Mouse (Mus musculus) CH12.LX (cell line): ENCODE data around the gene Pdyn. TPM values are rescaled to one million over a fixed set of nuclear protein-coding genes. Genes with fewer than 3 reads are reported as not detected.
A peak's percentile ranks its signal among the peaks of the same experiment; 100 is the strongest.

ENCODE experiments used
- DNase-seq: peaks from one replicate; pipeline ENCODE4 v3.0.0-alpha.2; 2013; ENCODE audit errors: extremely low read depth
- H3K27ac ChIP-seq: 2 replicates; pipeline ENCODE4 v1.5.1; 2012; ENCODE audit warnings: low read depth, mild to moderate bottlenecking, control low read depth, moderate library complexity; ENCODE audit not compliant: insufficient read depth
- H3K27me3 ChIP-seq: replicated peaks from 2 replicates; pipeline ENCODE3; 2012; ENCODE audit warnings: inconsistent platforms
- H3K36me3 ChIP-seq, 2 experiments: replicated peaks in 1 of 2; 2 replicates each; pipeline versions ENCODE3 to v1.6.1; 2012; ENCODE audit warnings: inconsistent platforms in 1 of 2, low read length in 1 of 2, mild to moderate bottlenecking in 1 of 2, mixed read lengths in 1 of 2, moderate library complexity in 1 of 2; ENCODE audit not compliant: control insufficient read depth in 1 of 2, insufficient read depth in 1 of 2
- H3K4me1 ChIP-seq, 2 experiments: 2 replicates each; pipeline ENCODE4 v1.6.1; 2012; ENCODE audit warnings: inconsistent platforms in 1 of 2, moderate library complexity in 1 of 2; ENCODE audit not compliant: insufficient read depth in 2 of 2, control insufficient read depth in 1 of 2
- H3K4me2 ChIP-seq: 2 replicates; pipeline ENCODE4 v1.6.1; 2012; ENCODE audit warnings: low read depth, mild to moderate bottlenecking, control low read depth; ENCODE audit not compliant: poor library complexity, insufficient read depth, severe bottlenecking
- H3K4me3 ChIP-seq, 3 experiments: fragments of 150-350 bp in 1 of 3; sonication (generic) in 1 of 3; replicated peaks in 1 of 3; 2 replicates each; pipeline versions ENCODE3 to v1.5.1; 2011 to 2012; ENCODE audit warnings: low read depth in 2 of 3, low read length in 2 of 3, mild to moderate bottlenecking in 2 of 3, moderate library complexity in 2 of 3, control low read depth in 1 of 3, improper control_type of control experiment in 1 of 3, inconsistent platforms in 1 of 3, mixed read lengths in 1 of 3; ENCODE audit not compliant: poor library complexity in 1 of 3
- H3K79me2 ChIP-seq: replicated peaks from 2 replicates; pipeline ENCODE4 v1.6.1; 2012; ENCODE audit warnings: mild to moderate bottlenecking, moderate library complexity; ENCODE audit not compliant: control insufficient read depth, poor library complexity, insufficient read depth, severe bottlenecking; ENCODE audit errors: extremely low read depth
- H3K9ac ChIP-seq: 2 replicates; pipeline ENCODE4 v1.6.1; 2012; ENCODE audit warnings: low read depth, mild to moderate bottlenecking, control low read depth, moderate library complexity; ENCODE audit not compliant: insufficient read depth
- H3K9me3 ChIP-seq: replicated peaks from 2 replicates; pipeline ENCODE3; 2012; ENCODE audit warnings: low read length, inconsistent platforms, mixed read lengths
- BHLHE40 ChIP-seq: IDR thresholded peaks from 2 replicates; pipeline ENCODE4 v1.6.1; 2011; ENCODE audit warnings: mild to moderate bottlenecking, low read depth, low read length, improper control_type of control experiment
- CTCF ChIP-seq, 2 experiments: IDR thresholded peaks in 1 of 2; conservative IDR thresholded peaks in 1 of 2; 2 replicates each; pipeline ENCODE4 v1.5.1; 2011 to 2012; ENCODE audit warnings: low read depth in 2 of 2, low read length in 2 of 2, improper control_type of control experiment in 1 of 2, inconsistent platforms in 1 of 2, mild to moderate bottlenecking in 1 of 2, moderate library complexity in 1 of 2
- E2F4 ChIP-seq: IDR thresholded peaks from 2 replicates; pipeline ENCODE4 v1.6.1; 2011; ENCODE audit warnings: low read depth, low read length, improper control_type of control experiment; ENCODE audit not compliant: insufficient replicate concordance
- ETS1 ChIP-seq: conservative IDR thresholded peaks from 2 replicates; pipeline ENCODE4 v1.6.1; 2012; ENCODE audit warnings: low read depth, mild to moderate bottlenecking, inconsistent platforms, low read length, improper control_type of control experiment, moderate library complexity
- GABPA ChIP-seq: IDR thresholded peaks from 2 replicates; pipeline ENCODE4 v1.6.1; 2012; ENCODE audit warnings: low read depth, low read length, improper control_type of control experiment, inconsistent platforms; ENCODE audit not compliant: insufficient replicate concordance
- IRF4 ChIP-seq: IDR thresholded peaks from 2 replicates; pipeline ENCODE4 v1.6.1; 2014; ENCODE audit warnings: low read depth, mild to moderate bottlenecking, inconsistent platforms, low read length, improper control_type of control experiment
- JUN ChIP-seq: IDR thresholded peaks from 2 replicates; pipeline ENCODE4 v1.6.1; 2011; ENCODE audit warnings: low read depth, mild to moderate bottlenecking, low read length, improper control_type of control experiment, moderate library complexity; ENCODE audit not compliant: insufficient read depth
- KAT2A ChIP-seq: IDR thresholded peaks from 2 replicates; pipeline ENCODE4 v1.6.1; 2012; ENCODE audit warnings: low read length, improper control_type of control experiment, inconsistent platforms; ENCODE audit not compliant: insufficient replicate concordance
- MAZ ChIP-seq: IDR thresholded peaks from 2 replicates; pipeline ENCODE4 v1.6.1; 2012; ENCODE audit warnings: low read depth, mild to moderate bottlenecking, inconsistent platforms, low read length, improper control_type of control experiment, moderate library complexity
- MYC ChIP-seq: IDR thresholded peaks from 2 replicates; pipeline ENCODE4 v1.6.1; 2011; ENCODE audit warnings: low read depth, mild to moderate bottlenecking, improper control_type of control experiment, low read length
- NELFE ChIP-seq: IDR thresholded peaks from 2 replicates; pipeline ENCODE4 v1.6.1; 2011; ENCODE audit warnings: low read depth, low read length, improper control_type of control experiment
- NRF1 ChIP-seq: IDR thresholded peaks from 2 replicates; pipeline ENCODE4 v1.6.1; 2014; ENCODE audit warnings: low read depth, mild to moderate bottlenecking, inconsistent platforms, low read length, improper control_type of control experiment, moderate library complexity
- PAX5 ChIP-seq: IDR thresholded peaks from 2 replicates; pipeline ENCODE4 v1.6.1; 2012; ENCODE audit warnings: low read length, inconsistent platforms, mixed read lengths
- POLR2A ChIP-seq: IDR thresholded peaks from 2 replicates; pipeline ENCODE4 v1.6.1; 2011; ENCODE audit warnings: low read depth, mild to moderate bottlenecking, improper control_type of control experiment, low read length
- POLR2AphosphoS2 ChIP-seq: IDR thresholded peaks from 2 replicates; pipeline ENCODE4 v1.6.1; 2011; ENCODE audit warnings: low read depth, low read length, improper control_type of control experiment
- RCOR1 ChIP-seq: conservative IDR thresholded peaks from 2 replicates; pipeline ENCODE4 v1.6.1; 2012; ENCODE audit warnings: low read depth, mild to moderate bottlenecking, inconsistent platforms, low read length, improper control_type of control experiment
- SIN3A ChIP-seq: IDR thresholded peaks from 2 replicates; pipeline ENCODE4 v1.6.1; 2012; ENCODE audit warnings: low read length, improper control_type of control experiment, inconsistent platforms
- SMC3 ChIP-seq: IDR thresholded peaks from 2 replicates; pipeline ENCODE4 v1.6.1; 2011; ENCODE audit warnings: low read depth, low read length, improper control_type of control experiment
- TBP ChIP-seq: conservative IDR thresholded peaks from 2 replicates; pipeline ENCODE4 v1.6.1; 2011; ENCODE audit warnings: low read depth, low read length, improper control_type of control experiment
- TCF12 ChIP-seq: IDR thresholded peaks from 2 replicates; pipeline ENCODE4 v1.6.1; 2014; ENCODE audit warnings: low read depth, mild to moderate bottlenecking, inconsistent platforms, low read length, improper control_type of control experiment
- USF1 ChIP-seq: IDR thresholded peaks from 2 replicates; pipeline ENCODE4 v1.6.1; 2014; ENCODE audit warnings: low read depth, mild to moderate bottlenecking, inconsistent platforms, low read length, improper control_type of control experiment
- ZC3H11A ChIP-seq: IDR thresholded peaks from 2 replicates; pipeline ENCODE4 v1.6.1; 2012; ENCODE audit warnings: low read depth, mild to moderate bottlenecking, inconsistent platforms, low read length, improper control_type of control experiment
- ZMIZ1 ChIP-seq: IDR thresholded peaks from 2 replicates; pipeline ENCODE4 v1.6.1; 2012; ENCODE audit warnings: low read depth, mild to moderate bottlenecking, inconsistent platforms, low read length, improper control_type of control experiment
- dilution Hi-C: fragments of 300-500 bp; cut with MboI; formaldehyde crosslinking; loops from 2 replicates; pipeline ENCODE4 v1.14.3; 2020; ENCODE audit warnings: low sequenced_read_pairs; ENCODE audit not compliant: extremely low pct_unique_long_range_greater_than_20kb, extremely low pct_ligation_motif_present
- in situ Hi-C: fragments of 300-500 bp; cut with MboI; formaldehyde crosslinking; loops from 3 replicates; pipeline ENCODE4 v1.14.3; 2019; ENCODE audit warnings: low sequenced_read_pairs, low pct_ligation_motif_present, low pct_unique_long_range_greater_than_20kb, mixed read lengths
- polyA plus RNA-seq: library from polyadenylated mRNA; unstranded; fragments of >175 nt; gene quantifications from 2 replicates; pipeline ENCODE4 v1.2.1, GENCODE M21; 2012; ENCODE audit warnings: low read depth; ENCODE audit not compliant: insufficient read length
- total RNA-seq, 2 experiments: library from RNA; depleted of rRNA; stranded (reverse); fragments of 300-350 nt in 1 of 2; fragments of >200 nt in 1 of 2; gene quantifications; 2 replicates each; pipeline ENCODE4 v1.2.3; 2012 to 2014

Gene Pdyn
- total and polyA plus RNA-seq, 3 experiments, result not detected

DNA sequence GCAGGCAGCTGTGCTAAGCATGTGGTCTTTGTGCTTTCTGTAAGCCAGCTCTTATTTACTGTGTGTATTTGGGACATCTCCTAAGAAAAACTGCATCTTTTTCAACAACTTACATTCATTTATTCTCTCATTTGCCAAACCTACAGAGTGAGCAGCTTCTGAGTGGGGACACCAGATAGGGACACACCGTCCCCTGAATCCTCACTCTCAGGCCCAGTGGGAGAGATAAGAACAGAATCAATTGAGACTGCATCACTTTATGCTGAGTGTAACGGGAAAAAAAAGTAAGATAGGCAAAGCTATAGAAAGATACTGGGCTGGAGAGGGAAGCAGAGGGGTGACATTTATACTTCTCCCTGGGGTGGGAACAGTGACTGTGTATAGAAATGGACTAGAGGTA is 46.0 kb downstream of the Pdyn start:
- no peaks in the 10 kb centered on the region for H3K79me2 ChIP-seq
- peaks cover 5 to 8% of the 10 kb centered on the region in 2 experiments for H3K4me1 ChIP-seq
- no peak for DNase-seq
- in situ Hi-C loops (no loop called here), dilution Hi-C loops (no loop called here)
- TF ChIP-seq IRF4 (no peak), JUN (no peak), GABPA (no peak), CTCF (conservative IDR thresholded peaks at IDR 0.05 in 1 of 2, IDR thresholded peaks at IDR 0.05 in 1 of 2; ENCODE audit: low read depth in 2 of 2, low read length in 2 of 2) (no peak), PAX5 (no peak), E2F4 (no peak), MAZ (no peak), KAT2A (no peak), USF1 (no peak), NRF1 (no peak), TCF12 (no peak), BHLHE40 (no peak), POLR2A (no peak)
- H3K4me3 ChIP-seq, result no peak overlapping the region
- H3K4me2 ChIP-seq, result no peak overlapping the region
- no peak overlapping the region for H3K9ac ChIP-seq
- H3K36me3 ChIP-seq, result no peaks in the 10 kb centered on the region
- H3K9me3 ChIP-seq, result peaks cover 5% of the 10 kb centered on the region
- H3K27me3 ChIP-seq, result no peaks in the 10 kb centered on the region
- no peak overlapping the region for H3K27ac ChIP-seq

DNA sequence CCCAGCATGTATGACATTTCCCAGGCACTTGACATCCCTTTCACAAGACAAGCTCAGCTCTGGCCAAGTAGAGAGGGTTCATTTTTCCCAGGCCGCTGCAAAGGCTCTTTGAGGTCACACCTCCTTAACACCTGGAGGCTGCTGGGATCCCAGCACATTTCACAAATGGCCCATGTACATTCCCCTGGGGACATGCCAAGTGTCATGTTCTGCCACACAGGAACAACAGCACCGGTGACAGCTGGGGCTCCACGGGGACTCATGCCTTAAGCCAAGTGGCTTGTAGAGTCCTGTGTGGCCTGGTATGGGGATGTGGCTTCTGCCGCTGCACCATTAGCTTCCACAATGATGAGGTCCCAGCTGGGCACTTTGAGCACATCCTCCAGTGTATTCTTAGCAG is 47.0 kb downstream of the Pdyn start:
- in situ Hi-C loops, result no loop called here

More for the DNA sequence above, 47.0 kb downstream of the Pdyn start:
- Histone ChIP-seq H3K4me1 (peaks cover 5 to 8% of the 10 kb centered on the region in 2 experiments), H3K4me3 (no peak overlapping the region), H3K9me3 (peaks cover 5% of the 10 kb centered on the region), H3K27me3 (no peaks in the 10 kb centered on the region), H3K9ac (no peak overlapping the region), H3K36me3 (no peaks in the 10 kb centered on the region), H3K4me2 (no peak overlapping the region), H3K27ac (no peak overlapping the region), H3K79me2 (no peaks in the 10 kb centered on the region)
- peak; percentile 19 for DNase-seq
- dilution Hi-C loops, result no loop called here
- TF ChIP-seq JUN, result no peak
- no peak for TF ChIP-seq MYC
- no peak for TF ChIP-seq KAT2A
- no peak for TF ChIP-seq SMC3
- TF ChIP-seq RCOR1, result no peak
- TF ChIP-seq PAX5, result no peak
- TF ChIP-seq ETS1, result no peak
- TF ChIP-seq SIN3A, result no peak
- TF ChIP-seq NELFE, result no peak
- TF ChIP-seq TBP, result no peak
- no peak for TF ChIP-seq ZC3H11A
- no peak for TF ChIP-seq ZMIZ1
- TF ChIP-seq POLR2AphosphoS2, result no peak
- no peak for TF ChIP-seq CTCF (conservative IDR thresholded peaks at IDR 0.05 in 1 of 2, IDR thresholded peaks at IDR 0.05 in 1 of 2; ENCODE audit: low read depth in 2 of 2, low read length in 2 of 2)

Other genes starting within 250 kb of the Pdyn start
- gene F830045P16Rik, start 163.2 kb downstream of the Pdyn start, total RNA-seq (2012; rRNA removed), result not detected in 2 replicates
- gene F830045P16Rik, start 163.2 kb downstream of the Pdyn start, total RNA-seq (2014; rRNA removed), result not detected in 2 replicates
- not detected in 2 replicates for gene F830045P16Rik, start 163.2 kb downstream of the Pdyn start, polyA plus RNA-seq
- 25.4 and 27.1 TPM in 2 replicates for gene Sirpa, start 107.0 kb downstream of the Pdyn start, total RNA-seq (2012; rRNA removed)
- gene Sirpa, start 107.0 kb downstream of the Pdyn start, total RNA-seq (2014; rRNA removed), result 20.4 and 24.2 TPM in 2 replicates
- gene Sirpa, start 107.0 kb downstream of the Pdyn start, polyA plus RNA-seq, result 30.6 and 32.7 TPM in 2 replicates
- gene Stk35, start 100.7 kb upstream of the Pdyn start, total RNA-seq (2012; rRNA removed), result 7.3 and 7.4 TPM in 2 replicates
- gene Stk35, start 100.7 kb upstream of the Pdyn start, total RNA-seq (2014; rRNA removed), result 3.3 and 4.5 TPM in 2 replicates
- gene Stk35, start 100.7 kb upstream of the Pdyn start, polyA plus RNA-seq, result 17.1 and 22.7 TPM in 2 replicates